Mouse (Mus musculus) urinary bladder, postnatal 0 days (tissue): Measurements from ENCODE around the gene E130308A19Rik. TPM values are rescaled to one million over a fixed set of nuclear protein-coding genes. Genes with fewer than 3 reads are reported as not detected.

Experiments used
- polyA plus RNA-seq: library from polyadenylated mRNA; unstranded; fragments of >200 nt; fragmentation: Nextera tagmentation; extraction: Ambion mirVana; gene quantifications from 2 replicates; pipeline ENCODE4 v1.2.1, GENCODE M21; 2015

E130308A19Rik gene
- 8.4 and 8.5 TPM in 2 replicates for polyA plus RNA-seq

GRCm38 (mm10) chr4:59625998-59626910 is at the start of gene E130308A19Rik:
Gene E130308A19Rik, plus strand, starts transcription at chr4:59626211.

GRCm38 (mm10) chr4:59581314-59582185 is 44.5 kb upstream of the E130308A19Rik start, which contains the start of gene Hsdl2:
Gene Hsdl2, plus strand, starts transcription at chr4:59581563.

GRCm38 (mm10) chr4:59801489-59801888 is 175.5 kb downstream of the E130308A19Rik start, which contains the start of gene Inip:
Gene Inip, minus strand, starts transcription at chr4:59801589.

GRCm38 (mm10) chr4:59805181-59805967 is 179.4 kb downstream of the E130308A19Rik start, which contains the start of gene Snx30:
Gene Snx30, plus strand, starts transcription at chr4:59805840.

Other genes with a start within 250 kb of the E130308A19Rik start
- 3.4 and 4.0 TPM in 2 replicates for gene Susd1, start 187.6 kb upstream of the E130308A19Rik start, polyA plus RNA-seq
- 38.7 and 40.7 TPM in 2 replicates for gene Ptbp3, start 76.8 kb upstream of the E130308A19Rik start, polyA plus RNA-seq
- 36.1 and 41.2 TPM in 2 replicates for gene Hsdl2, start 44.6 kb upstream of the E130308A19Rik start, polyA plus RNA-seq
- gene Inip, start 175.4 kb downstream of the E130308A19Rik start, polyA plus RNA-seq, result 23.1 and 23.8 TPM in 2 replicates
- 5.7 and 6.6 TPM in 2 replicates for gene Snx30, start 179.6 kb downstream of the E130308A19Rik start, polyA plus RNA-seq